Mouse (Mus musculus): ENCODE results near the gene Msgn1. TPM values are rescaled to one million over a fixed set of nuclear protein-coding genes. Genes with fewer than 3 reads are reported as not detected.

The Msgn1 gene
- total and polyA plus RNA-seq, 2 experiments from 2014 or later: not detected

DNA sequence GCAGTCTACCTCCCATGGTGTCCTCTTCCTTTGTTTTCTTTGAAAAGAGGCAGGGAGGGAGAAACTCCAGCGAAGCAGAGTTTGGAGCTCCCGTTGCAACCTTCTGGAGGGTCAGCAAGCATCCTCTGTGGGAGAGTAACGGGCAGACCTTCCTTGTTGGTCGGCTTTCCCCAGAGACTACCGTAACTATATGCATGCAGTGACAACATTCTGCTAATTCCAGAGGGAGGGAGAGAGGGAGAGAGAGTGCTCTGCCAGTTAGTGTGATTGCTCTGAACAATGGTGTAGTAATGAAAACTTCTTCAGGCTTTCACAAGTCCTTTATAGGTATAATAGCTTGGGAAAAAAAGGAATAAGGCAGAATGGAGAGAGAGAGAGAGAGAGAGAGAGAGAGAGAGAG, 15.9 kb upstream of the Msgn1 start:
- no peak overlapping the region for H3K9ac ChIP-seq
- 6% methylated on average over 5 of the region's 5 CpGs for WGBS

GRCm38 (mm10) chr12:11223090-11223489, 14.3 kb upstream of the Msgn1 start:
- Histone ChIP-seq H3K4me2 (ENCODE audit: low read depth) (no peak overlapping the region), H3K36me3 (ENCODE audit: insufficient read depth) (no peaks in the 10 kb centered on the region), H3K9me3 (ENCODE audit: low read length) (no peaks in the 10 kb centered on the region), H3K9ac (no peak overlapping the region), H3K27me3 (ENCODE audit: insufficient read depth, low read length) (no peaks in the 10 kb centered on the region), H3K27ac (ENCODE audit: low read depth, low read length) (no peak overlapping the region), H3K4me3 (ENCODE audit: low read depth, low read length) (no peak overlapping the region), H3K4me1 (ENCODE audit: insufficient read depth) (no peaks in the 10 kb centered on the region)
- ATAC-seq (no peak), DNase-seq (no peak)
- 93% methylated on average over 10 of the region's 10 CpGs for WGBS
- TF ChIP-seq CTCF (IDR thresholded peaks at IDR 0.05; ENCODE audit: low read depth): no peak

More for the DNA sequence above, 15.9 kb upstream of the Msgn1 start:
- no peaks in the 10 kb centered on the region for H3K36me3 ChIP-seq (ENCODE audit: insufficient read depth)
- H3K4me1 ChIP-seq (ENCODE audit: insufficient read depth): no peaks in the 10 kb centered on the region
- no peak overlapping the region for H3K4me2 ChIP-seq (ENCODE audit: low read depth)
- no peak overlapping the region for H3K27ac ChIP-seq (ENCODE audit: low read depth, low read length)
- no peaks in the 10 kb centered on the region for H3K27me3 ChIP-seq (ENCODE audit: insufficient read depth, low read length)
- H3K4me3 ChIP-seq (ENCODE audit: low read depth, low read length): no peak overlapping the region
- TF ChIP-seq CTCF (IDR thresholded peaks at IDR 0.05; ENCODE audit: low read depth): no peak
- DNase-seq: no peak
- no peaks in the 10 kb centered on the region for H3K9me3 ChIP-seq (ENCODE audit: low read length)
- no peak for ATAC-seq

DNA sequence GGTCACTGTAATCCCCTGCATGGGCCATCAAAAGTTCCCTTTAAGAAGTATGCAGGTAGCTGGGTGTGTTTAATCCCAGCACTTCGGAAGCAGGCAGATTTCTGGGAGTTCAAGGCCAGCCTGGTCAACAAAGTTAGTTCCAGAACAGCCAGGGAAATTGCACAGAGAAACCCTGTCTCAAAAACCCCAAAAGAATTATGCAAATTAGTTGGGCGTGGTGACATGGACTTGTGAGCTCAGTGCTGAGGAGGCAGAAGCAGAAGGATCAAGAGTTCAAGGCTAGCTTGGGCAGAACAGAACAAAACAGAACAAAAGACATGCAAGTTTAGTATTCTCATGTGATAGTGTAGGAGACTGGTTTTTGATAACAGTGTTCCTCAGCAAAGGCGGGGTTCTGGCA, 13.8 kb upstream of the Msgn1 start:
- no peak for TF ChIP-seq CTCF (IDR thresholded peaks at IDR 0.05; ENCODE audit: low read depth)
- ATAC-seq: no peak
- no peaks in the 10 kb centered on the region for H3K27me3 ChIP-seq (ENCODE audit: insufficient read depth, low read length)
- H3K9ac ChIP-seq: no peak overlapping the region
- H3K4me1 ChIP-seq (ENCODE audit: insufficient read depth): no peaks in the 10 kb centered on the region
- H3K9me3 ChIP-seq (ENCODE audit: low read length): no peaks in the 10 kb centered on the region
- no peak for DNase-seq
- H3K4me3 ChIP-seq (ENCODE audit: low read depth, low read length): no peak overlapping the region
- no peaks in the 10 kb centered on the region for H3K36me3 ChIP-seq (ENCODE audit: insufficient read depth)
- no peak overlapping the region for H3K4me2 ChIP-seq (ENCODE audit: low read depth)
- H3K27ac ChIP-seq (ENCODE audit: low read depth, low read length): no peak overlapping the region
- 70% methylated on average over 3 of the region's 3 CpGs for WGBS

DNA sequence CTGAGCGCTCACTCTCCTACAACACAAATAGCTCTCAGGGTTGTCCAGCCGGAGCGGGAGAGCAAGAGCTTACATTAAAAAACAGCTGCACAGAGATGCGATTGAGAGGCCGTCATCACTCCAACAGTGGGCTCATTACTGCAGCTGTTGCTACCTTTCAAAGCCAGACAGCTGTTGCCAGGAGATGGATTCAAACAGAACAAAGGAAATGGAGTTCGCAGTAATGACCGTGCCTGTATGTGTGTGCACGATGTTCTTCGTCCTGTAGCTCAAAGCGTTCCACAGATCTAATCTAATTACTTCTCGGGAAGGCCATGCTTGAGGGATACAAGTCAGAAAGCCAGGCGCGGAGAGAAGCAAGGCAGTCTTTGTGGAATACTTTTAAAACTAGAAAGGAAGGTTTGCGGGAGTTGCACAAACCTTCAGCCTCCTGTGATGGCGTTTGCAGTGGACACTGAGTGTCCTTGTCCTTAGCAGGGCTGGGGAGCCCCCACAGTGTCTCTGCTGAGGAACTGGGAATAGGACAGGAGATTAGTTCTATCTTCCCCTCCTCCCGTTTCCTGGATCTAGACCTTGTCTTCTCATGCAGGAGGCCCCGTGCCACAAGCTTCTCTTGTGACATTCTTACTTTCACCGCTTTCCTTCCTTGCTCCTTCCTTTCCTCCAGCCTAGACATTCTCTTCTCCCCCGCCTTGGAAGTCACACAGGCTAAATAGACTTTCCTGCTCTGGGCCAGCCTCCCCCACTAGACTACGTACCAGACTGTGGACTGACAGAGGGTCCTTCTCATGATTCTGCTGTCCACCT, 13.0 kb upstream of the Msgn1 start:
- no peak overlapping the region for H3K9ac ChIP-seq
- H3K9me3 ChIP-seq (ENCODE audit: low read length): no peaks in the 10 kb centered on the region
- ATAC-seq: peak; percentile 88
- 38% methylated on average over 20 of the region's 20 CpGs for WGBS
- peak overlapping the region; percentile 29; the same call in 1 of the 2 replicates for H3K27ac ChIP-seq (ENCODE audit: low read depth, low read length)
- no peaks in the 10 kb centered on the region for H3K27me3 ChIP-seq (ENCODE audit: insufficient read depth, low read length)
- TF ChIP-seq CTCF (IDR thresholded peaks at IDR 0.05; ENCODE audit: low read depth): no peak
- no peaks in the 10 kb centered on the region for H3K4me1 ChIP-seq (ENCODE audit: insufficient read depth)
- DNase-seq: peak; percentile 39
- no peak overlapping the region for H3K4me3 ChIP-seq (ENCODE audit: low read depth, low read length)
- H3K36me3 ChIP-seq (ENCODE audit: insufficient read depth): no peaks in the 10 kb centered on the region
- H3K4me2 ChIP-seq (ENCODE audit: low read depth): no peak overlapping the region

DNA sequence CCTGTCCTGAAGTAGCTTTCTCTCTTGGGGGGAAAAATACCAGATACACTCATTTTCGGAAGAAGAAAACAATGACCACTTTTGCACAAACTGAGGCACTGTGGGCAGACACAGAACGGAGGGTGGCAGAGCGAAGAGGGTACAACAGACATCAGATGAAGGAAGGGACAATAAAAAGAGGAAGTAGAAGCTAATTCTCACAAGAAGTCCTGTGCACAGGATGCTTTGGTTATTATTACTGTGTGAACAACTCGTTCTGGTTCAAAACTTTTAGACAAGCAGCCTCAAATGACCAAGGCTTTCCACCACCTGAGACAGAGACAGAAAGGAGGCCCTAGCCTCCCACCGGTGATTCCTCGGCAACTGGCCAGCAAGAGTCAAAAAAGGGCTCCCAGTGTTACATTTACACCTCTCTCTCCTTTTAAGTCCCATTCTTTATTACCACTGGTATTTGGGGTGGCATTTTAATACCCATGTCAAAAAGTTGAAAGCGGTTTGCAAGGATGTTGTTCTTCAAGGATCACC, 9.0 kb upstream of the Msgn1 start:
- no peak for DNase-seq
- Histone ChIP-seq H3K36me3 (ENCODE audit: insufficient read depth) (no peaks in the 10 kb centered on the region), H3K27me3 (ENCODE audit: insufficient read depth, low read length) (no peaks in the 10 kb centered on the region), H3K27ac (ENCODE audit: low read depth, low read length) (no peak overlapping the region), H3K4me1 (ENCODE audit: insufficient read depth) (no peaks in the 10 kb centered on the region), H3K9me3 (ENCODE audit: low read length) (no peaks in the 10 kb centered on the region), H3K4me2 (ENCODE audit: low read depth) (no peak overlapping the region), H3K9ac (no peak overlapping the region), H3K4me3 (ENCODE audit: low read depth, low read length) (no peak overlapping the region)
- ATAC-seq: no peak
- WGBS: 80% methylated on average over 7 of the region's 7 CpGs
- no peak for TF ChIP-seq CTCF (IDR thresholded peaks at IDR 0.05; ENCODE audit: low read depth)

GRCm38 (mm10) chr12:11216454-11216853, 7.7 kb upstream of the Msgn1 start:
- Histone ChIP-seq H3K27ac (ENCODE audit: low read depth, low read length) (no peak overlapping the region), H3K27me3 (ENCODE audit: insufficient read depth, low read length) (no peaks in the 10 kb centered on the region), H3K9me3 (ENCODE audit: low read length) (no peaks in the 10 kb centered on the region), H3K4me1 (ENCODE audit: insufficient read depth) (no peaks in the 10 kb centered on the region), H3K9ac (no peak overlapping the region), H3K4me3 (ENCODE audit: low read depth, low read length) (no peak overlapping the region), H3K36me3 (ENCODE audit: insufficient read depth) (no peaks in the 10 kb centered on the region), H3K4me2 (ENCODE audit: low read depth) (no peak overlapping the region)
- DNase-seq (no peak), ATAC-seq (no peak)
- 56% methylated on average over 3 of the region's 3 CpGs for WGBS
- no peak for TF ChIP-seq CTCF (IDR thresholded peaks at IDR 0.05; ENCODE audit: low read depth)

GRCm38 (mm10) chr12:11215555-11215954, 6.8 kb upstream of the Msgn1 start:
- peak; percentile 61 for ATAC-seq
- 49% methylated on average over 2 of the region's 2 CpGs for WGBS
- DNase-seq: peak; percentile 47
- Histone ChIP-seq H3K4me3 (ENCODE audit: low read depth, low read length) (no peak overlapping the region), H3K36me3 (ENCODE audit: insufficient read depth) (no peaks in the 10 kb centered on the region), H3K4me2 (ENCODE audit: low read depth) (no peak overlapping the region), H3K27ac (ENCODE audit: low read depth, low read length) (no peak overlapping the region), H3K4me1 (ENCODE audit: insufficient read depth) (no peaks in the 10 kb centered on the region), H3K27me3 (ENCODE audit: insufficient read depth, low read length) (no peaks in the 10 kb centered on the region), H3K9me3 (ENCODE audit: low read length) (no peaks in the 10 kb centered on the region), H3K9ac (no peak overlapping the region)
- TF ChIP-seq CTCF (IDR thresholded peaks at IDR 0.05; ENCODE audit: low read depth): no peak
